Mouse (Mus musculus) stomach, postnatal 0 days (tissue): Measurements from ENCODE around the gene Tcp10b.
"Not testable (repeated sequence)": the region's sequence is repeated elsewhere in the genome, so short reads cannot be mapped to it uniquely, and the experiment has no call there.

Experiments used
- CTCF ChIP-seq: IDR thresholded peaks from 2 replicates; pipeline ENCODE4 v1.5.1; 2016; ENCODE audit warnings: antibody characterized with exemption, low read depth, mild to moderate bottlenecking, moderate library complexity
- EP300 ChIP-seq: optimal IDR thresholded peaks from 2 replicates; pipeline ENCODE3; 2016; ENCODE audit warnings: antibody characterized with exemption

DNA sequence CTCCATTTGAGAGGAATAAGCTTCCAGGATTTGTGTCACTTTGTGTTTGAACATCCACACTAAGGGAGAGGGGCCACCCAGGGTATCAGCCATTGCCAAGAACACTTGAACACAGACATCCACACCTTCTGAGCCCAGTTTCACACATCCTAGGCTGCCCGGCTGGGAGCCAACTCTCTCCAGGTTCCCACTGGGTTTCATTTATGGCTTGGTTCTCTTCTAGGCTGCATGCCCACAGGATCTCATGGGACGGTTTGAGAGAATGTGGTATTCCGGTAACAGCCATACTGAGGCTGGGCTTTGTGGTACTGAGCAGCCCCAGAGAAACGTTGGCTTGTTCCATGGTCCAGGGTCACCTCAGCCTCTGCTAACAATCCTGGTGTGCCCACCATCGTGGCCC is 45.7 kb downstream of the Tcp10b start:
- not testable (repeated sequence) for TF ChIP-seq CTCF, EP300
